Mouse (Mus musculus) limb, embryonic 11.5 days (tissue): ENCODE results near the gene Gtpbp10. TPM values are rescaled to one million over a fixed set of nuclear protein-coding genes. Genes with fewer than 3 reads are reported as not detected.

Experiments
- ATAC-seq: fragments of 200-750 bp; cut with Nextera tagmentation; 2 replicates; pipeline ENCODE4 v1.8.0; 2017; ENCODE audit warnings: low read depth; ENCODE audit not compliant: insufficient number of reproducible peaks, low FRiP score, low TSS enrichment
- DNase-seq: peaks from one replicate; pipeline ENCODE4 v3.0.0-alpha.2; 2015; ENCODE audit warnings: low spot score
- H3K27ac ChIP-seq: fragments of 300-500 bp; sonication (generic); replicated peaks from 2 replicates; pipeline ENCODE4 v1.5.1; 2014; ENCODE audit warnings: low read depth, mild to moderate bottlenecking, low read length
- H3K27me3 ChIP-seq: fragments of 300-500 bp; sonication (generic); 2 replicates; pipeline ENCODE4 v1.6.1; 2014; ENCODE audit warnings: mild to moderate bottlenecking, low read length, mixed read lengths; ENCODE audit not compliant: control insufficient read depth, insufficient read depth
- H3K36me3 ChIP-seq: fragments of 300-500 bp; sonication (generic); 2 replicates; pipeline ENCODE4 v1.6.1; 2014; ENCODE audit warnings: mild to moderate bottlenecking, low read length, moderate library complexity, mixed read lengths; ENCODE audit not compliant: control insufficient read depth, insufficient read depth
- H3K4me1 ChIP-seq: fragments of 300-500 bp; sonication (generic); 2 replicates; pipeline ENCODE4 v1.6.1; 2014; ENCODE audit warnings: low read length, mixed read lengths; ENCODE audit not compliant: control insufficient read depth, insufficient read depth
- H3K4me2 ChIP-seq: fragments of 300-500 bp; sonication (generic); 2 replicates; pipeline ENCODE4 v1.6.1; 2014; ENCODE audit warnings: low read depth, mild to moderate bottlenecking, moderate library complexity; ENCODE audit not compliant: severe bottlenecking
- H3K4me3 ChIP-seq: fragments of 300-500 bp; sonication (generic); 2 replicates; pipeline ENCODE4 v1.5.1; 2014; ENCODE audit warnings: low read depth, low read length
- H3K9ac ChIP-seq: fragments of 300-500 bp; sonication (generic); 2 replicates; pipeline ENCODE4 v1.6.1; 2014; ENCODE audit warnings: mild to moderate bottlenecking, low read length
- H3K9me3 ChIP-seq: fragments of 300-500 bp; sonication (generic); 2 replicates; pipeline ENCODE4 v1.6.1; 2016; ENCODE audit warnings: low read length; ENCODE audit not compliant: control insufficient read depth
- WGBS: fragments of 180-500 bp; shearing (Covaris S2); extraction: QIAGEN DNeasy Blood & Tissue Kit; methylation state at CpG from one replicate; pipeline ENCODE4 v1.1.7; 2014; 5-methylcytosine and 5-hydroxymethylcytosine counted together
- polyA plus RNA-seq: library from polyadenylated mRNA; unstranded; fragments of >200 nt; fragmentation: Nextera tagmentation; extraction: Ambion mirVana; gene quantifications from 2 replicates; pipeline ENCODE4 v1.2.1, GENCODE M21; 2014

Gene Gtpbp10
- polyA plus RNA-seq, 1 experiment from 2014 or later: 34.2 TPM

- DNase-seq: no peak
- Histone ChIP-seq H3K36me3 (no peaks in the 10 kb centered on the region), H3K4me2 (no peak overlapping the region), H3K4me3 (no peak overlapping the region), H3K9me3 (no peaks in the 10 kb centered on the region), H3K27ac (no peak overlapping the region), H3K9ac (no peak overlapping the region), H3K27me3 (no peaks in the 10 kb centered on the region), H3K4me1 (no peaks in the 10 kb centered on the region)
- ATAC-seq: no peak
- 83% methylated on average over 10 of the region's 10 CpGs for WGBS
These were observed 51.1 kb downstream of the Gtpbp10 start for GRCm38 (mm10) chr5:5508231-5508630.

GRCm38 (mm10) chr5:5507701-5508225 lies 51.6 kb downstream of the Gtpbp10 start:
- DNase-seq: peak; percentile 65
- H3K27me3 ChIP-seq: no peaks in the 10 kb centered on the region
- ATAC-seq: peak; percentile 31; the same call in 1 of the 2 replicates
- no peak overlapping the region for H3K9ac ChIP-seq
- 70% methylated on average over 20 of the region's 20 CpGs for WGBS
- H3K27ac ChIP-seq: no peak overlapping the region
- no peaks in the 10 kb centered on the region for H3K36me3 ChIP-seq
- H3K4me1 ChIP-seq: no peaks in the 10 kb centered on the region
- no peaks in the 10 kb centered on the region for H3K9me3 ChIP-seq
- no peak overlapping the region for H3K4me3 ChIP-seq
- H3K4me2 ChIP-seq: no peak overlapping the region

GRCm38 (mm10) chr5:5504456-5504855 lies 54.9 kb downstream of the Gtpbp10 start:
- WGBS: 92% methylated on average over 13 of the region's 13 CpGs
- H3K9ac ChIP-seq: no peak overlapping the region
- H3K4me1 ChIP-seq: no peaks in the 10 kb centered on the region
- ATAC-seq (no peak), DNase-seq (peak; percentile 18)
- no peaks in the 10 kb centered on the region for H3K27me3 ChIP-seq
- no peak overlapping the region for H3K4me3 ChIP-seq
- H3K4me2 ChIP-seq: no peak overlapping the region
- H3K36me3 ChIP-seq: no peaks in the 10 kb centered on the region
- no peaks in the 10 kb centered on the region for H3K9me3 ChIP-seq
- H3K27ac ChIP-seq: no peak overlapping the region

- WGBS: 90% methylated on average over 4 of the region's 4 CpGs
- ATAC-seq: no peak
These were observed 56.0 kb downstream of the Gtpbp10 start for GRCm38 (mm10) chr5:5503381-5503780.

GRCm38 (mm10) chr5:5501583-5501982 lies 57.8 kb downstream of the Gtpbp10 start:
- Histone ChIP-seq H3K4me2 (no peak overlapping the region), H3K36me3 (no peaks in the 10 kb centered on the region), H3K9ac (no peak overlapping the region), H3K27ac (no peak overlapping the region), H3K27me3 (no peaks in the 10 kb centered on the region), H3K4me1 (no peaks in the 10 kb centered on the region), H3K4me3 (no peak overlapping the region), H3K9me3 (no peaks in the 10 kb centered on the region)
- DNase-seq: no peak
- WGBS: 88% methylated on average over 2 of the region's 2 CpGs
- no peak for ATAC-seq

More at GRCm38 (mm10) chr5:5503381-5503780, 56.0 kb downstream of the Gtpbp10 start:
- H3K4me2 ChIP-seq: no peak overlapping the region
- no peak for DNase-seq
- H3K27ac ChIP-seq: no peak overlapping the region
- H3K9ac ChIP-seq: no peak overlapping the region
- no peaks in the 10 kb centered on the region for H3K9me3 ChIP-seq
- no peaks in the 10 kb centered on the region for H3K36me3 ChIP-seq
- no peaks in the 10 kb centered on the region for H3K27me3 ChIP-seq
- no peaks in the 10 kb centered on the region for H3K4me1 ChIP-seq
- no peak overlapping the region for H3K4me3 ChIP-seq

GRCm38 (mm10) chr5:5496393-5496792 lies 62.9 kb downstream of the Gtpbp10 start:
- H3K27me3 ChIP-seq: no peaks in the 10 kb centered on the region
- H3K9me3 ChIP-seq: no peaks in the 10 kb centered on the region
- ATAC-seq (no peak), DNase-seq (no peak)
- no peak overlapping the region for H3K4me3 ChIP-seq
- H3K9ac ChIP-seq: no peak overlapping the region
- no peaks in the 10 kb centered on the region for H3K36me3 ChIP-seq
- H3K4me2 ChIP-seq: no peak overlapping the region
- WGBS: 72% methylated on average over 3 of the region's 3 CpGs
- H3K27ac ChIP-seq: no peak overlapping the region
- no peaks in the 10 kb centered on the region for H3K4me1 ChIP-seq

GRCm38 (mm10) chr5:5495042-5495441 lies 64.3 kb downstream of the Gtpbp10 start:
- Histone ChIP-seq H3K9me3 (no peaks in the 10 kb centered on the region), H3K4me3 (no peak overlapping the region), H3K4me2 (no peak overlapping the region), H3K4me1 (no peaks in the 10 kb centered on the region), H3K9ac (no peak overlapping the region), H3K36me3 (no peaks in the 10 kb centered on the region), H3K27ac (no peak overlapping the region), H3K27me3 (no peaks in the 10 kb centered on the region)
- DNase-seq: no peak
- WGBS: 79% methylated on average over 4 of the region's 4 CpGs
- ATAC-seq: no peak

GRCm38 (mm10) chr5:5494269-5495005 lies 64.9 kb downstream of the Gtpbp10 start:
- Histone ChIP-seq H3K4me2 (no peak overlapping the region), H3K36me3 (no peaks in the 10 kb centered on the region), H3K27me3 (no peaks in the 10 kb centered on the region), H3K9me3 (no peaks in the 10 kb centered on the region), H3K27ac (no peak overlapping the region), H3K4me1 (no peaks in the 10 kb centered on the region), H3K9ac (no peak overlapping the region), H3K4me3 (no peak overlapping the region)
- WGBS: 39% methylated on average over 16 of the region's 16 CpGs
- ATAC-seq (no peak), DNase-seq (peak; percentile 53)
